ENCODE assay signal across 25 mouse cellular contexts in genomic region chr10:25114316-25114715, GRCm38 (mm10).
"Had no signal": no experiment of that assay in that cellular context is flagged by ENCODE, and none has a peak within 500 bp of the region (broad histone marks: within the 10 kb centered on the region; RNA-seq: fewer than 3 reads in every experiment).

No protein-coding gene starts in this region.

- H3K9ac ChIP-seq: heart, embryonic 13.5 days; heart, embryonic 15.5 days; hindbrain, embryonic 13.5 days; hindbrain, embryonic 15.5 days; kidney, embryonic 15.5 days; limb, embryonic 12.5 days had no signal

- H3K36me3 ChIP-seq: heart, embryonic 13.5 days; heart, embryonic 15.5 days; hindbrain, embryonic 13.5 days; hindbrain, embryonic 15.5 days; kidney, embryonic 15.5 days; limb, embryonic 10.5 days; limb, embryonic 12.5 days had no signal

- H3K4me3 ChIP-seq: gastrocnemius, adult 2 months; heart, embryonic 13.5 days; heart, embryonic 15.5 days; hindbrain, embryonic 13.5 days; hindbrain, embryonic 15.5 days; kidney, embryonic 15.5 days; layer of hippocampus, adult 2 months; limb, embryonic 10.5 days; limb, embryonic 12.5 days had no signal

- ATAC-seq: hindbrain, postnatal 0 days; intestine, embryonic 16.5 days had no signal

- H3K4me2 ChIP-seq: heart, embryonic 11.5 days; heart, embryonic 13.5 days; heart, embryonic 15.5 days; hindbrain, embryonic 13.5 days; hindbrain, embryonic 15.5 days; kidney, embryonic 15.5 days; limb, embryonic 12.5 days had no signal

- H3K9me3 ChIP-seq: heart, embryonic 13.5 days; heart, embryonic 15.5 days; hindbrain, embryonic 13.5 days; hindbrain, embryonic 15.5 days; kidney, embryonic 15.5 days; limb, embryonic 10.5 days; limb, embryonic 12.5 days had no signal

- H3K27ac ChIP-seq: gastrocnemius, adult 2 months; heart, embryonic 13.5 days; heart, embryonic 15.5 days; kidney, embryonic 15.5 days; layer of hippocampus, adult 2 months; limb, embryonic 10.5 days; limb, embryonic 12.5 days had no signal

- H3K4me1 ChIP-seq: kidney, embryonic 15.5 days had no signal

- DNase-seq: gastrocnemius, adult 2 months; gastrocnemius, postnatal 10 days; gastrocnemius, postnatal 25 days; heart, adult 18-20 months; heart, postnatal 14 days; heart, postnatal 36 days; kidney, adult 11 months; kidney, adult 2 months; kidney, adult 9 months; kidney, postnatal 10 days; kidney, postnatal 25 days; kidney, postnatal 4 days; layer of hippocampus, postnatal 36 days; liver had no signal

- H3K27me3 ChIP-seq: heart, embryonic 13.5 days; heart, embryonic 15.5 days; hindbrain, embryonic 13.5 days; hindbrain, embryonic 15.5 days; kidney, embryonic 15.5 days; limb, embryonic 12.5 days had no signal
